Mouse (Mus musculus) testis, adult 2 months (tissue): ENCODE results near the gene Rad54l2.

Experiments
- CTCF ChIP-seq: fragments of 200-500 bp; IDR thresholded peaks from 2 replicates; pipeline ENCODE4 v1.5.1; 2012; ENCODE audit warnings: low read depth, mild to moderate bottlenecking, inconsistent platforms, low read length, moderate library complexity; ENCODE audit not compliant: control insufficient read depth, insufficient read depth, insufficient replicate concordance
- POLR2A ChIP-seq: fragments of 200-500 bp; IDR thresholded peaks from 2 replicates; pipeline ENCODE4 v1.6.1; 2012; ENCODE audit warnings: low read depth, mild to moderate bottlenecking, inconsistent platforms, low read length, moderate library complexity; ENCODE audit not compliant: control insufficient read depth

DNA sequence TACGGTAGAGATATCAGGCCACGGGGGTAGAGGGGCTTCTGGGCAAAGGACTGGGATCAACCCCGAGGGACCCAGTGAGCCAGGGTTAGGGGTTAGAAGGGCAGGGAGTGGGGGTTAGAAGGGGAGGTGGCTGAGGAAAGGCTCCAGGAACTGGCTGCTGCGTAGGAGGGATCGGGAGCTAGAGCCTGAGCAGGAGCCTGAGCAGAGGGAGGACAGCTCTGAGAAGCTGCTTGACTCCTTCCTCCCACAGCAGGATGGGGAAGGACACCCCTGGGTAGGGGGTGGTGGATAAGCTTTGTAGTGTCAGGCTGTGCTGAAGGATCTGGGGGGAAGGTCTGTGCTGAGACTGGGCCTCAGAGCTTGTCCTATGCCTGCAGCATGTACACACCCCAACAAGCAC is 132.2 kb downstream of the Rad54l2 start:
- TF ChIP-seq POLR2A (no peak), CTCF (no peak)
